Mouse (Mus musculus): ENCODE measurements around the gene Kat2b.

GRCm38 (mm10) chr17:53578249-53578648 is 11.6 kb downstream of the Kat2b start:
- TF ChIP-seq CTCF (IDR thresholded peaks at IDR 0.05 in 2 of 3, conservative IDR thresholded peaks at IDR 0.05 in 1 of 3; ENCODE audit: control insufficient read depth in 1 of 3, insufficient read depth in 1 of 3, low read depth in 2 of 3, low read length in 3 of 3, poor library complexity in 1 of 3, severe bottlenecking in 1 of 3): no peak
- no peak for TF ChIP-seq ZKSCAN1 (IDR thresholded peaks at IDR 0.05; ENCODE audit: low read depth, low read length)
- no peak for TF ChIP-seq POLR2A (IDR thresholded peaks at IDR 0.05; ENCODE audit: control insufficient read depth in 1 of 2, insufficient read depth in 1 of 2, low read depth in 1 of 2, low read length in 2 of 2, poor library complexity in 1 of 2)
- TF ChIP-seq MAX (IDR thresholded peaks at IDR 0.05; ENCODE audit: low read length): no peak
- no peak for TF ChIP-seq GATA1 (IDR thresholded peaks at IDR 0.05; ENCODE audit: low read depth, low read length)
- no peak for TF ChIP-seq CHD2 (IDR thresholded peaks at IDR 0.05; ENCODE audit: low read length)
- no peak for TF ChIP-seq SIN3A (IDR thresholded peaks at IDR 0.05; ENCODE audit: low read length)

Data from MEL (cell line).